Mouse (Mus musculus) erythroblast, embryonic 14.5 days (primary cell): ENCODE data around the gene Tnnc2. TPM values are rescaled to one million over a fixed set of nuclear protein-coding genes. Genes with fewer than 3 reads are reported as not detected.

Experiments used
- H3K27me3 ChIP-seq: 2 replicates; pipeline ENCODE4 v1.6.1; 2012; ENCODE audit warnings: inconsistent platforms; ENCODE audit not compliant: control insufficient read depth
- H3K36me3 ChIP-seq: 2 replicates; pipeline ENCODE4 v1.6.1; 2012; ENCODE audit warnings: mild to moderate bottlenecking, inconsistent platforms; ENCODE audit not compliant: control insufficient read depth
- H3K4me1 ChIP-seq: 2 replicates; pipeline ENCODE4 v1.6.1; 2012; ENCODE audit warnings: inconsistent platforms; ENCODE audit not compliant: control insufficient read depth
- H3K4me3 ChIP-seq: replicated peaks from 2 replicates; pipeline ENCODE3; 2012; ENCODE audit warnings: moderate library complexity, mild to moderate bottlenecking, inconsistent platforms
- H3K9me3 ChIP-seq: 2 replicates; pipeline ENCODE4 v1.6.1; 2012; ENCODE audit warnings: low read length, inconsistent platforms, mixed read lengths; ENCODE audit not compliant: control insufficient read depth
- GATA1 ChIP-seq: IDR thresholded peaks from 2 replicates; pipeline ENCODE4 v1.6.1; 2012; ENCODE audit warnings: low read length, inconsistent platforms, mixed read lengths
- TAL1 ChIP-seq: IDR thresholded peaks from 3 replicates; pipeline ENCODE4 v1.6.1; 2012; ENCODE audit warnings: low read length, inconsistent platforms, mixed read lengths
- polyA plus RNA-seq: library from polyadenylated mRNA; stranded (reverse); fragments of >175 nt; gene quantifications from 2 replicates; pipeline ENCODE4 v1.2.3, GENCODE M21; 2012

The Tnnc2 gene
- polyA plus RNA-seq, 1 experiment = not detected

GRCm38 (mm10) chr2:164817703-164818102 is 37.9 kb upstream of the Tnnc2 start:
- Histone ChIP-seq H3K4me1 (peaks cover 47% of the 10 kb centered on the region), H3K27me3 (no peaks in the 10 kb centered on the region), H3K4me3 (no peak overlapping the region), H3K36me3 (peaks cover 53% of the 10 kb centered on the region), H3K9me3 (no peaks in the 10 kb centered on the region)
- TF ChIP-seq TAL1 (no peak), GATA1 (no peak)

GRCm38 (mm10) chr2:164817206-164817605 is 37.4 kb upstream of the Tnnc2 start:
- TF ChIP-seq TAL1 (no peak), GATA1 (no peak)
- Histone ChIP-seq H3K9me3 (no peaks in the 10 kb centered on the region), H3K36me3 (peaks cover 57% of the 10 kb centered on the region), H3K27me3 (no peaks in the 10 kb centered on the region), H3K4me1 (peaks cover 42% of the 10 kb centered on the region), H3K4me3 (no peak overlapping the region)

GRCm38 (mm10) chr2:164815821-164816220 is 36.1 kb upstream of the Tnnc2 start:
- H3K36me3 ChIP-seq = peaks cover 50% of the 10 kb centered on the region
- peaks cover 31% of the 10 kb centered on the region for H3K4me1 ChIP-seq
- H3K27me3 ChIP-seq = no peaks in the 10 kb centered on the region
- H3K4me3 ChIP-seq = no peak overlapping the region
- H3K9me3 ChIP-seq = no peaks in the 10 kb centered on the region
- TF ChIP-seq GATA1 = no peak; the same call in 1 of the 2 replicates
- TF ChIP-seq TAL1 = no peak

- peaks cover 31% of the 10 kb centered on the region for H3K4me1 ChIP-seq
- H3K9me3 ChIP-seq = no peaks in the 10 kb centered on the region
- H3K36me3 ChIP-seq = peaks cover 48% of the 10 kb centered on the region
- TF ChIP-seq TAL1 (no peak), GATA1 (no peak)
- H3K27me3 ChIP-seq = no peaks in the 10 kb centered on the region
- H3K4me3 ChIP-seq = no peak overlapping the region
Observed at GRCm38 (mm10) chr2:164815348-164815747, 35.6 kb upstream of the Tnnc2 start.

- Histone ChIP-seq H3K36me3 (peaks cover 53% of the 10 kb centered on the region), H3K27me3 (no peaks in the 10 kb centered on the region), H3K9me3 (no peaks in the 10 kb centered on the region), H3K4me1 (peaks cover 33% of the 10 kb centered on the region), H3K4me3 (no peak overlapping the region)
- no peak for TF ChIP-seq GATA1
- TF ChIP-seq TAL1 = no peak
Observed at GRCm38 (mm10) chr2:164813557-164813956, 33.8 kb upstream of the Tnnc2 start.

- Histone ChIP-seq H3K4me3 (no peak overlapping the region), H3K27me3 (no peaks in the 10 kb centered on the region), H3K9me3 (no peaks in the 10 kb centered on the region), H3K36me3 (peaks cover 45% of the 10 kb centered on the region), H3K4me1 (peaks cover 48% of the 10 kb centered on the region)
- TF ChIP-seq GATA1 = no peak
- TF ChIP-seq TAL1 = no peak
Observed at GRCm38 (mm10) chr2:164806614-164807013, 26.8 kb upstream of the Tnnc2 start.

GRCm38 (mm10) chr2:164805332-164805718 is 25.6 kb upstream of the Tnnc2 start:
- TF ChIP-seq GATA1 (no peak), TAL1 (no peak)
- Histone ChIP-seq H3K4me3 (peak overlapping the region; percentile 78), H3K4me1 (peaks cover 50% of the 10 kb centered on the region), H3K9me3 (no peaks in the 10 kb centered on the region), H3K27me3 (no peaks in the 10 kb centered on the region), H3K36me3 (peaks cover 52% of the 10 kb centered on the region)

- Histone ChIP-seq H3K4me3 (peak within 1 kb of the TSS; percentile 78), H3K4me1 (peaks cover 50% of the 10 kb centered on the region), H3K36me3 (peaks cover 53% of the 10 kb centered on the region), H3K27me3 (no peaks in the 10 kb centered on the region), H3K9me3 (no peaks in the 10 kb centered on the region)
- no peak for TF ChIP-seq GATA1
- TF ChIP-seq TAL1 = no peak
Observed at GRCm38 (mm10) chr2:164804533-164805331, 25.0 kb upstream of the Tnnc2 start, which contains the start of the genes Acot8 and Zswim3. Gene Acot8, minus strand, starts transcription at chr2:164804882. Gene Zswim3, plus strand, starts transcription at chr2:164805098.

- Histone ChIP-seq H3K4me1 (peaks cover 48% of the 10 kb centered on the region), H3K36me3 (peaks cover 53% of the 10 kb centered on the region), H3K4me3 (peak overlapping the region; percentile 78), H3K9me3 (no peaks in the 10 kb centered on the region), H3K27me3 (no peaks in the 10 kb centered on the region)
- TF ChIP-seq TAL1 = no peak
Observed at GRCm38 (mm10) chr2:164803921-164804313, 24.1 kb upstream of the Tnnc2 start.
